Mouse (Mus musculus): ENCODE measurements around the gene Iqschfp. TPM values are rescaled to one million over a fixed set of nuclear protein-coding genes. Genes with fewer than 3 reads are reported as not detected.

Gene Iqschfp
- polyA plus RNA-seq, 1 experiment from 2014 or later = not detected

DNA sequence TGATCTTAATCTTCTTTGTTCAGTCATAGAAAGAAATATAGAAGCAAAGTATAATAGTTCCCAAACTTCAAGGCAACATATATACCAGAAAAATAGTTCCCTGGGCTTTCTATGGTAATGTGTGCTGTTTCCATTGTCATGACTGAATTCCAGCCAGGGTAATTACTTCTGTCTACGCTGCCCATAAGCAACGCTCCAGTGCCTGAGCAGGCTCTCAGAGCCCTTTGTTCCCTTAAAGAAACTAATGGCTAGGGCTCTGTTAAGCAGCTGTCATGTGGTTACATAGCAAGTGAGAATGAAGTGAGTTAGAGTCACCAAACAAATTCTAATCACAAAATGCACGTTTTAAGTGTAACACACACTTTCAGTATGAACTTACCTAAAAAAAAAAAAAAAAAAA, 379.4 kb downstream of the Iqschfp start:
- WGBS = 66% methylated on average over 3 of the region's 3 CpGs
- ATAC-seq (no peak), DNase-seq (ENCODE audit: low spot score) (no peak)
- Histone ChIP-seq H3K9ac (replicated peaks; ENCODE audit: low read depth) (no peak overlapping the region), H3K4me3 (ENCODE audit: low read depth, low read length) (no peak overlapping the region), H3K27ac (ENCODE audit: low read length) (no peak overlapping the region), H3K4me2 (replicated peaks; ENCODE audit: low read depth, low read length) (no peak overlapping the region), H3K4me1 (ENCODE audit: insufficient read depth, low read depth, low read length) (no peaks in the 10 kb centered on the region), H3K27me3 (replicated peaks; ENCODE audit: insufficient read depth, low read length) (no peaks in the 10 kb centered on the region), H3K9me3 (ENCODE audit: low read length) (no peaks in the 10 kb centered on the region), H3K36me3 (ENCODE audit: insufficient read depth, low read length) (no peaks in the 10 kb centered on the region)
- no peak for TF ChIP-seq CTCF (IDR thresholded peaks at IDR 0.05)
- no peak for TF ChIP-seq EP300 (IDR thresholded peaks at IDR 0.05)

DNA sequence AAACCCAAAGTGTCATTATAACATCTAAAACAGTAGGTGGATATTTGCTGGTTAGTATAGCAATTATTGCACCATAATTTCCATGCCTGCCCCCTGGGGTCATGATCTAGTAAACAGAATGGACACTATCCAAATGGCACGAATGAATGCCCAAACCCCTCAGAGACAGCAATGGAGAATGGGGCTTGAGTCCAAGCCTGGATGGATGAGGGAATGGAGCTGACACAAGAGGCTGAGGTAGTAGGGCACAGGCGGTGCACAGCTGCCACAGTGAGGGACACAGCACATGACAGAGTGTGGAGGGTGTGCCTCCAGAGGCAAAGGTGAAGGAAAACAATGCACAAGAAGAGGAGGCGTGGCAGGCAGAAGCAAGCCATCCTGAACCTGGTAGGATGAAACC, 379.8 kb downstream of the Iqschfp start:
- no peak for ATAC-seq

DNA sequence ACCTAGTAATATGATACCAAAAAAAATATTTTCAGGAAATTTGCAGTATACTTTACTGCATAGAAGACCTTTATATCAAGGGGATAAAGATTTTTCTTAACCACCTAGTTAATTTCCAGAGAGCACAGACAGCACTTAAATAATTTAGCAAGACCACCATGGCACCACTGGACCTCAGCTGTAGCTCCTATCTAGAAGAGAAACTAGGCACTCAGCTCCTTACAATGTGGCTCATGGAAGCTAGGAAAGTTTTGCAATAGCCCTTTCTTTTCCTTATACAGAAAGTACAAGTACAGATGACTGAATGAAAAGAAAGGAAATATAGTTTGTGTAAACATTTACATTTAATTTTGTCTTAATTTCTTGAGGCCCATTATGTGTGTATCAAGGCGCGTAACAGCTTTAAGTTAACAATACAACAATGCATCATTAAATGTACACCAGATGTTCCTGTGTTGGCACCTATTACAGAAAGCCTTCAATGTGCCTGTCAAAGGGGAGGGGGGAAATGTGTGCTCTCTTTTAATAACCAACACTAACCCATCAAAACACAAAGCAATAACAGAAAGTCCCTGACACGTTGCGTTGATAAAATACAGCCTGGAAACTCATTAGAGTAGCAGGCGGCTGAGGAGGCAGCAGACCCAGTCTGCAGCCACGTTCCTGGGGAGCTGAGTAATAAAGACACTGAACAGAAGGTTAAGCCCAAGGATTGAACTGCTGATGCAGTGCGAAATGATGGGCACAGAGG, 391.0 kb downstream of the Iqschfp start:
- Histone ChIP-seq H3K4me1 (ENCODE audit: insufficient read depth, low read depth, low read length) (no peaks in the 10 kb centered on the region), H3K9me3 (ENCODE audit: low read length) (no peaks in the 10 kb centered on the region), H3K36me3 (ENCODE audit: insufficient read depth, low read length) (no peaks in the 10 kb centered on the region), H3K4me2 (replicated peaks; ENCODE audit: low read depth, low read length) (no peak overlapping the region; the same call in 1 of the 2 replicates), H3K4me3 (ENCODE audit: low read depth, low read length) (no peak overlapping the region), H3K27ac (ENCODE audit: low read length) (no peak overlapping the region), H3K27me3 (replicated peaks; ENCODE audit: insufficient read depth, low read length) (no peaks in the 10 kb centered on the region), H3K9ac (replicated peaks; ENCODE audit: low read depth) (no peak overlapping the region)
- peak; percentile 84 for ATAC-seq
- DNase-seq (ENCODE audit: low spot score) = peak; percentile 48
- TF ChIP-seq CTCF (IDR thresholded peaks at IDR 0.05) (no peak), EP300 (IDR thresholded peaks at IDR 0.05) (no peak)
- WGBS = 34% methylated on average over 7 of the region's 7 CpGs

More for the DNA sequence above, 379.8 kb downstream of the Iqschfp start:
- Histone ChIP-seq H3K36me3 (ENCODE audit: insufficient read depth, low read length) (no peaks in the 10 kb centered on the region), H3K9ac (replicated peaks; ENCODE audit: low read depth) (no peak overlapping the region), H3K27me3 (replicated peaks; ENCODE audit: insufficient read depth, low read length) (no peaks in the 10 kb centered on the region), H3K4me1 (ENCODE audit: insufficient read depth, low read depth, low read length) (no peaks in the 10 kb centered on the region), H3K9me3 (ENCODE audit: low read length) (no peaks in the 10 kb centered on the region), H3K27ac (ENCODE audit: low read length) (no peak overlapping the region), H3K4me3 (ENCODE audit: low read depth, low read length) (no peak overlapping the region), H3K4me2 (replicated peaks; ENCODE audit: low read depth, low read length) (no peak overlapping the region)
- WGBS = 73% methylated on average over 3 of the region's 3 CpGs
- DNase-seq (ENCODE audit: low spot score) = no peak
- no peak for TF ChIP-seq CTCF (IDR thresholded peaks at IDR 0.05)
- TF ChIP-seq EP300 (IDR thresholded peaks at IDR 0.05) = no peak

DNA sequence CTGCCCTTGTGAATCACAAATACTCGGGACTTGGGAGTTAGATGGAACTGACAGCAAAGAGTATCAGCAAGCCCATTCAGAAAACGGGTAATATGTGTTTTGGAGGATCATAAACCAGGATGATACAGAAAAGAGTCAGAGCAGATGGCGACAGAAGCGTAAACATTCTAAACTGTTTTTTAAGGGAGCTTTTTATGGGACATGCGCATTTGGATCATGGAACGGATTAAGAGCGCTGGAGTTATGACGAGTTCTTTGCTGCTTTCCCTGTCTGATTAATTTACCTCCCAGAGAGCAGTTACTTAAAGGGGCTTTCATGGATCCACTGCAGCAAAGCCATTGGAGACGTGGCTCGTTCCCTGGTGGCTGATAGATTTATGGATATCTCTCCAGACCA, 391.6 kb downstream of the Iqschfp start:
- Histone ChIP-seq H3K4me2 (replicated peaks; ENCODE audit: low read depth, low read length) (no peak overlapping the region; the same call in 1 of the 2 replicates), H3K9me3 (ENCODE audit: low read length) (no peaks in the 10 kb centered on the region), H3K27me3 (replicated peaks; ENCODE audit: insufficient read depth, low read length) (no peaks in the 10 kb centered on the region), H3K4me3 (ENCODE audit: low read depth, low read length) (no peak overlapping the region), H3K27ac (ENCODE audit: low read length) (no peak overlapping the region), H3K36me3 (ENCODE audit: insufficient read depth, low read length) (no peaks in the 10 kb centered on the region), H3K9ac (replicated peaks; ENCODE audit: low read depth) (no peak overlapping the region), H3K4me1 (ENCODE audit: insufficient read depth, low read depth, low read length) (no peaks in the 10 kb centered on the region)
- TF ChIP-seq CTCF (IDR thresholded peaks at IDR 0.05) = no peak
- no peak for TF ChIP-seq EP300 (IDR thresholded peaks at IDR 0.05)
- DNase-seq (ENCODE audit: low spot score) (no peak), ATAC-seq (no peak)
- WGBS = 54% methylated on average over 10 of the region's 10 CpGs

DNA sequence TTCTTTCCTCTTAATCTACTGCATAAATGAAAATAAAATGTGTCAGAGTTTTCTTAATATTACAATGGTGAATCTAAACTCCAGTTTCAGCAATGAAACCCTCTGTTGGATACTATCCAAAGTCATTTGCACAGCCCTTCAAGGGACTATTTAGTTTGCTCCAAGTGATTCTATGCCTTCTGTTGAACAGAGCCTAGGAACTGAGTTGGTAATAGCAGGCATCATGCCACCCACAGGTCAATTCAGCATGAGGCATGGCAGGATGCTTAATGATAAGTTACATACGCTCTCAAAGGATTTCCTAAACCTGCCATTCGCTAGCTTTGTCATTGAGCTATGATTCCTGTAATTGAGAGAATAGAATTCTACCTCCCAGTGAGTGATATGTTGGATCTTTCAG, 392.5 kb downstream of the Iqschfp start:
- Histone ChIP-seq H3K27ac (ENCODE audit: low read length) (no peak overlapping the region), H3K4me1 (ENCODE audit: insufficient read depth, low read depth, low read length) (no peaks in the 10 kb centered on the region), H3K36me3 (ENCODE audit: insufficient read depth, low read length) (no peaks in the 10 kb centered on the region), H3K9me3 (ENCODE audit: low read length) (no peaks in the 10 kb centered on the region), H3K4me2 (replicated peaks; ENCODE audit: low read depth, low read length) (no peak overlapping the region), H3K27me3 (replicated peaks; ENCODE audit: insufficient read depth, low read length) (no peaks in the 10 kb centered on the region), H3K4me3 (ENCODE audit: low read depth, low read length) (no peak overlapping the region), H3K9ac (replicated peaks; ENCODE audit: low read depth) (no peak overlapping the region)
- ATAC-seq (no peak), DNase-seq (ENCODE audit: low spot score) (no peak)
- 90% methylated on average over 2 of the region's 2 CpGs for WGBS
- TF ChIP-seq EP300 (IDR thresholded peaks at IDR 0.05) (no peak), CTCF (IDR thresholded peaks at IDR 0.05) (no peak)

DNA sequence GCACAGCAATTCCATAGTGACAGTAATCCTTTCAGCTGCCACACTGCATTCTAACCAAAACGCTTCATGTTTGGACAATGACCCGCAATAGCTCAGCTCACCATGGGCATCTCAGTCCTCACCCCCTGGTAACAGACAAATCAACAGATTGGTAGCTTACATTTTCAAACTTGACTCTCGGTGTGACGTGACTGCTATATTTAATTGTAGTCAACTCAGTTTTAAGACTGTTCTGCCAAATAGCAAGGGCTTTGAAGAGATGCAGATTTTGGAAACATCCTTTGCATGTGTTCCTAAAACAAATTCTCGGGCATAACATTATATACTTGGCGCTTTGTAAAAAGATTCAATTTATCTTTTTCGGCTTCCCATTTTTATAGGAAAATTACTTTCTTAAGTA, 404.7 kb downstream of the Iqschfp start:
- Histone ChIP-seq H3K4me1 (ENCODE audit: insufficient read depth, low read depth, low read length) (no peaks in the 10 kb centered on the region), H3K36me3 (ENCODE audit: insufficient read depth, low read length) (no peaks in the 10 kb centered on the region), H3K27me3 (replicated peaks; ENCODE audit: insufficient read depth, low read length) (no peaks in the 10 kb centered on the region), H3K9ac (replicated peaks; ENCODE audit: low read depth) (no peak overlapping the region), H3K4me3 (ENCODE audit: low read depth, low read length) (no peak overlapping the region), H3K27ac (ENCODE audit: low read length) (no peak overlapping the region), H3K4me2 (replicated peaks; ENCODE audit: low read depth, low read length) (no peak overlapping the region), H3K9me3 (ENCODE audit: low read length) (no peaks in the 10 kb centered on the region)
- TF ChIP-seq CTCF (IDR thresholded peaks at IDR 0.05) (no peak), EP300 (IDR thresholded peaks at IDR 0.05) (no peak)
- 84% methylated on average over 7 of the region's 7 CpGs for WGBS
- DNase-seq (ENCODE audit: low spot score) (no peak), ATAC-seq (no peak)

All from lung, postnatal 0 days (tissue).